Comparison of ENCODE assay signal across 11 mouse cellular contexts in the genomic region with DNA sequence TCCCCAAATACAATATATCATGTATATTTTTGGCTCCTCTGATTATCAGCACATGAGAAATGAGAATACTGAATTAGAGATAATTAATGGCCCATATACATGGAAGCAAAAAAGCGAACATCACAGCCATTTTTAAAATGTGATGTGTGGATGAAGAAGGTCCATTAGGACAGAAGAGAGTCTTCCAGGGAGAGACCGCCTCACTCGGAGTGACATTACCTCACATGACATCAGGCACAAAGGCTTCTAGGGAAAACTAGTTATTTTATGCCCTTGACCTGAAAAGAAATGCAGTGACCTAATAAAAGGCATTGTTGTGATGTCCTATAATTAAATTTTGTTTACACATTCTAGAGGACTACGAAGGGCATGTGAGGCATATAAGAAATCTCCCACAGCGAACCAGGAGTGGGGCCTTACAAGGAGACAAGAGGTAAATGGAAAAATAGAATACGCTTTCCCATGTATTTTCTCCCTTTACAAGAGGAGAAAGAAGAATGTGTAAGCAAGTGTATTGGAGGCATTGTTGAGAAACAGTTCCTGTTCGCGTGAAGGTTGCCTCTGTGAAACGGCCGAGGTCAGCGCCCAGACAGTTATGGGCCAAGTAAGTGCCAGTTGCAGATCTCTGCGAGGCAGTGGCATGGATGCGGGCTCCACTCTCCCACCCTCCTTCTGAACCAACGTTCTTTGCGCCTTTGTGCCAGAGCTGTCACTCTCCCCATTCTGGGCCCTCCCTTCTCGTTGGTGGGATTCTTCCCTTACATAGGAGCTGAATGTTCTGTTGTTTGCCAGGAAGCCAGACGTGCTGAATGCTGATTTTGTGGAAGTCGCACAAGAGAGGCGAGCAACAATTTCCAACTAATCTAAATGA. TPM values are rescaled to one million over a fixed set of nuclear protein-coding genes. Genes with fewer than 3 reads are reported as not detected.
DNase-seq lines count a peak whose midpoint lies in the region; ATAC-seq and TF ChIP-seq lines count a peak whose summit lies in the region.
"Had no signal": no experiment of that assay in that cellular context is flagged by ENCODE, and none has a peak within 500 bp of the region (broad histone marks: within the 10 kb centered on the region; RNA-seq: fewer than 3 reads in every experiment).

No protein-coding gene starts in this region.

- no peak for ATAC-seq in intestine, postnatal 0 days

- WGBS in intestine, postnatal 0 days: 73% methylated on average over 19 of the region's 19 CpGs

- intact Hi-C loops in left cerebral cortex, postnatal 4 days (cut with DNase I): no loop called here

- no peak overlapping the region for H3K9ac ChIP-seq in intestine, postnatal 0 days (ENCODE audit: low read depth, low read length)

- H3K36me3 ChIP-seq in intestine, postnatal 0 days (ENCODE audit: control insufficient read depth, insufficient read depth): no peaks in the 10 kb centered on the region

- H3K4me1 ChIP-seq in intestine, postnatal 0 days (replicated peaks; ENCODE audit: control insufficient read depth, insufficient read depth, low read length): no peaks in the 10 kb centered on the region

- H3K27me3 ChIP-seq in intestine, postnatal 0 days (replicated peaks; ENCODE audit: control insufficient read depth, insufficient read depth, low read length): no peaks in the 10 kb centered on the region

- no peak for TF ChIP-seq CTCF in intestine, postnatal 0 days (IDR thresholded peaks at IDR 0.05; ENCODE audit: low read depth)

- H3K4me3 ChIP-seq in intestine, postnatal 0 days (ENCODE audit: low read depth, low read length): no peak overlapping the region

- H3K9me3 ChIP-seq in intestine, postnatal 0 days (ENCODE audit: control insufficient read depth): no peaks in the 10 kb centered on the region

- H3K27ac ChIP-seq in intestine, postnatal 0 days (ENCODE audit: low read depth, low read length): no peak overlapping the region
- H3K27ac ChIP-seq: macrophage had no signal

- DNase-seq in layer of hippocampus, adult 18-20 months (ENCODE audit: low spot score in 2 of 2): peak; percentile 10 to 25
- DNase-seq in layer of hippocampus, adult 9-11 months: no peak
- DNase-seq in frontal cortex, postnatal 10 days (ENCODE audit: low spot score in 2 of 2): peak; percentile 55 to 59
- DNase-seq in left cerebral cortex, postnatal 4 days: peak; percentile 62
- peak; percentile 9 for DNase-seq in right cerebral cortex, postnatal 36 days (ENCODE audit: low spot score in 2 of 2)
- no peak for DNase-seq in spleen, postnatal 36 days (ENCODE audit: low spot score in 2 of 2)
- no peak for DNase-seq in natural killer cell, adult 2 months (ENCODE audit: low spot score in 2 of 2)
- DNase-seq: heart, adult 18-20 months; spleen, adult 18-20 months had no signal

- no peak overlapping the region for H3K4me2 ChIP-seq in intestine, postnatal 0 days (replicated peaks; ENCODE audit: low read depth)

RNA-seq across cellular contexts. Expression of a gene that starts 41.0 kb away (rescaled TPM):
- total RNA-seq in layer of hippocampus, adult 18-20 months (2021): 100 to 1,000 TPM; 122 to 126 TPM
- 100 to 1,000 TPM; 330 to 350 TPM for total RNA-seq in left cerebral cortex, postnatal 4 days (2021)
- polyA plus RNA-seq in intestine, postnatal 0 days (2015; fragmentation: Nextera tagmentation; extraction: Ambion mirVana): 3.5 and 3.6 TPM in 2 replicates
- polyA plus RNA-seq: macrophage had no signal

Comparison
In these comparisons a context has a peak if more than half of its experiments do, and no peak if none do; other contexts are left out.
1. DNase-seq: peak in layer of hippocampus, adult 18-20 months (2 of 2), frontal cortex, postnatal 10 days (2 of 2), left cerebral cortex, postnatal 4 days (single experiment) and right cerebral cortex, postnatal 36 days (2 of 2); none in layer of hippocampus, adult 9-11 months (single experiment), spleen, postnatal 36 days (0 of 2) and natural killer cell, adult 2 months (0 of 2).